Mouse (Mus musculus): ENCODE data around the gene Cadm1. TPM values are rescaled to one million over a fixed set of nuclear protein-coding genes. Genes with fewer than 3 reads are reported as not detected.

Cadm1 gene
- polyA plus RNA-seq (2014; fragmentation: Illumina TruSeq; extraction: RNeasy Lipid Tissue Mini Kit (QIAGEN cat#74804); ENCODE audit: low read depth, low replicate concordance) = 46.2 TPM

DNA sequence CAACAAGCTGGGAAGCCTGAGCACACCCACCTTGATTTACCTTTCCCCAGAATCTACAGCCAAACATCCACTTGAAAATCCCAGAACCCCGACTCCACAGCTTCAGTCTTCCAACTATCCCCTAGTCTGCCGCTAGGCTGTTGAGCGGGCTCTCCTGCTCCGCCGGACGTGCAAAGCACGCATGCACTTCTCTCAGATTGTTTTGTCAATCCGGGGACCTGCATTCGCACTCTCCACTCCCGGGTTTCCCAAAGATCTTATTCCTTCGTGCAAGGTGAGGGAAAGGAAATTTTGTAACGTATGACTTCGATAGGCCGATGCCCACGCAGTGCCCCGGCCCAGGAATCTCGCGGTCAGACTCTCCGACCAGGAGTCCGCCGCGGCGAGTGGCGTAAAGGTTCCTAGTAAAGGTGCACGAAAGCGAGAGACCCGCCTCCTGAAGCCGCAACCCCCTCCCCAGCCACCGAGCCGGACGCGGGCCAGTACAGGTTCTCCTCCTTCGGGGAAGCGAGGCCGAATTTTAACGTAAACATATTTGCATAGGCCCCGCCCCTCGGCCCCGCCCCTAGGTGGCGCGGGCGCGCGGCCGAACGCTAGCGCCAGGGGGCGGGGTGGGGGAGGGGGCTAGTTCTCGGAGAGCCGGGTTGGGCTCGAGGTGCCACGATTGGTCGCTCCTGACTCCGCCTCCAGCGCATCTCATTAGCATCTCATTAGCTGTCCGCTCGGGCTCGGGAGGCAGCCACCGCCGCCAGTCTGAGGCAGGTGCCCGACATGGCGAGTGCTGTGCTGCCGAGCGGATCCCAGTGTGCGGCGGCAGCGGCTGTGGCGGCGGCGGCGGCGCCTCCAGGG lies at the start of gene Cadm1:
Gene Cadm1 (plus strand): TSS at position 572 of the 849 bp plus-strand sequence.

Measured in adrenal gland, adult 10 weeks (tissue).